Mouse (Mus musculus): ENCODE measurements around the gene Svop.

- TF ChIP-seq GATA1 (IDR thresholded peaks at IDR 0.05; ENCODE audit: low read length) (no peak), TAL1 (IDR thresholded peaks at IDR 0.05; ENCODE audit: low read length) (no peak)
These were observed 100.2 kb downstream of the Svop start for GRCm38 (mm10) chr5:113991141-113991540.

Data from erythroblast, embryonic 14.5 days (primary cell).